Mouse (Mus musculus) myocyte (in vitro differentiated cells): ENCODE measurements at regions not wholly inside any gene's neighbourhood (a gene's known extent, or its start where the extent isn't known, plus 50 kb on each side); places are given as distances from the start of the nearest gene placed in this dataset.
"Not testable (repeated sequence)": the region's sequence is repeated elsewhere in the genome, so short reads cannot be mapped to it uniquely, and the experiment has no call there.

Experiments used
- H3K27me3 ChIP-seq: one replicate; pipeline ENCODE4 v1.6.1; 2011; ENCODE audit not compliant: control insufficient read depth, insufficient read depth, insufficient read length
- H3K36me3 ChIP-seq: one replicate; pipeline ENCODE4 v1.6.1; 2011; ENCODE audit not compliant: control insufficient read depth, insufficient read depth
- H3K4me2 ChIP-seq: one replicate; pipeline ENCODE4 v1.6.1; 2011; ENCODE audit warnings: low read depth, control low read depth
- H3K4me3 ChIP-seq: one replicate; pipeline ENCODE4 v1.5.1; 2011; ENCODE audit warnings: mild to moderate bottlenecking, control low read depth, moderate library complexity
- H3K79me2 ChIP-seq: one replicate; pipeline ENCODE4 v1.6.1; 2011; ENCODE audit not compliant: control insufficient read depth, insufficient read depth
- H3ac ChIP-seq: one replicate; pipeline ENCODE4 v1.6.1; 2011; ENCODE audit not compliant: control insufficient read depth, insufficient read length
- CEBPB ChIP-seq: IDR thresholded peaks from 2 replicates; pipeline ENCODE4 v1.6.1; 2011; ENCODE audit warnings: mild to moderate bottlenecking, moderate library complexity; ENCODE audit not compliant: poor library complexity, insufficient read depth, severe bottlenecking
- E2F4 ChIP-seq: IDR thresholded peaks from one replicate; pipeline ENCODE4 v1.6.1; 2011; ENCODE audit warnings: mild to moderate bottlenecking, control low read depth, moderate library complexity; ENCODE audit not compliant: insufficient read depth
- MAX ChIP-seq: IDR thresholded peaks from one replicate; pipeline ENCODE4 v1.6.1; 2011; ENCODE audit warnings: low read depth, mild to moderate bottlenecking, control low read depth
- MYOD1 ChIP-seq, 3 experiments: IDR thresholded peaks; one replicate each; pipeline ENCODE4 v1.6.1; 2011; ENCODE audit warnings: control low read depth in 2 of 3, low read depth in 2 of 3, mild to moderate bottlenecking in 2 of 3, moderate library complexity in 1 of 3; ENCODE audit not compliant: insufficient read length in 2 of 3, control insufficient read depth in 1 of 3
- MYOG ChIP-seq, 3 experiments: IDR thresholded peaks; one replicate each; pipeline ENCODE4 v1.6.1; 2011; ENCODE audit warnings: control low read depth in 2 of 3, low read depth in 2 of 3, mild to moderate bottlenecking in 2 of 3; ENCODE audit not compliant: insufficient read length in 2 of 3, control insufficient read depth in 1 of 3, insufficient read depth in 1 of 3
- POLR2A ChIP-seq: IDR thresholded peaks from one replicate; pipeline ENCODE4 v1.6.1; 2011; ENCODE audit warnings: low read depth, mild to moderate bottlenecking, control low read depth, moderate library complexity; ENCODE audit not compliant: insufficient read length
- POLR2AphosphoS2 ChIP-seq: IDR thresholded peaks from one replicate; pipeline ENCODE4 v1.6.1; 2011; ENCODE audit warnings: low read depth, control low read depth; ENCODE audit not compliant: insufficient read length
- REST ChIP-seq: IDR thresholded peaks from one replicate; pipeline ENCODE4 v1.6.1; 2011; ENCODE audit warnings: mild to moderate bottlenecking, control low read depth, moderate library complexity; ENCODE audit not compliant: insufficient read depth, insufficient read length
- SRF ChIP-seq: IDR thresholded peaks from one replicate; pipeline ENCODE4 v1.6.1; 2011; ENCODE audit warnings: low read depth; ENCODE audit not compliant: control insufficient read depth, insufficient read length
- TCF12 ChIP-seq: IDR thresholded peaks from one replicate; pipeline ENCODE4 v1.6.1; 2011; ENCODE audit warnings: mild to moderate bottlenecking, control low read depth; ENCODE audit not compliant: poor library complexity, insufficient read depth, severe bottlenecking
- TCF3 ChIP-seq: IDR thresholded peaks from one replicate; pipeline ENCODE4 v1.6.1; 2011; ENCODE audit warnings: low read depth, control low read depth; ENCODE audit not compliant: insufficient read length
- USF1 ChIP-seq: IDR thresholded peaks from one replicate; pipeline ENCODE4 v1.6.1; 2011; ENCODE audit warnings: low read depth, mild to moderate bottlenecking, control low read depth, moderate library complexity

GRCm38 (mm10) chr7:82084473-82084872 lies 89.2 kb upstream of the Sh3gl3 start:
- Histone ChIP-seq H3K4me3 (no peak overlapping the region), H3K27me3 (no peaks in the 10 kb centered on the region), H3K36me3 (no peaks in the 10 kb centered on the region), H3K4me2 (no peak overlapping the region), H3ac (no peak overlapping the region), H3K79me2 (no peaks in the 10 kb centered on the region)
- TF ChIP-seq TCF12 (no peak), REST (no peak), CEBPB (no peak), USF1 (no peak)

- Histone ChIP-seq H3K27me3 (no peaks in the 10 kb centered on the region), H3K36me3 (no peaks in the 10 kb centered on the region), H3K79me2 (no peaks in the 10 kb centered on the region), H3ac (no peak overlapping the region), H3K4me2 (no peak overlapping the region), H3K4me3 (no peak overlapping the region)
- TF ChIP-seq E2F4 = no peak
- TF ChIP-seq MAX = no peak
- TF ChIP-seq TCF12 = no peak
Measured at GRCm38 (mm10) chr7:82085205-82085604, 88.4 kb upstream of the Sh3gl3 start.

GRCm38 (mm10) chr7:82098136-82098535 lies 75.5 kb upstream of the Sh3gl3 start:
- H3ac ChIP-seq = no peak overlapping the region
- no peak overlapping the region for H3K4me3 ChIP-seq
- peaks cover 5% of the 10 kb centered on the region for H3K27me3 ChIP-seq
- H3K79me2 ChIP-seq = no peaks in the 10 kb centered on the region
- TF ChIP-seq POLR2A (no peak), TCF3 (no peak), USF1 (no peak), SRF (no peak), TCF12 (no peak), MAX (no peak), REST (no peak), POLR2AphosphoS2 (no peak), CEBPB (no peak), MYOD1 (IDR thresholded peaks at IDR 0.05; ENCODE audit: control insufficient read depth in 1 of 3, insufficient read length in 2 of 3, low read depth in 2 of 3) (no peak), MYOG (IDR thresholded peaks at IDR 0.05; ENCODE audit: control insufficient read depth in 1 of 3, insufficient read depth in 1 of 3, insufficient read length in 2 of 3, low read depth in 2 of 3) (no peak), E2F4 (no peak)
- H3K4me2 ChIP-seq = no peak overlapping the region
- H3K36me3 ChIP-seq = no peaks in the 10 kb centered on the region

- peaks cover 5% of the 10 kb centered on the region for H3K27me3 ChIP-seq
- H3ac ChIP-seq = no peak overlapping the region
- H3K36me3 ChIP-seq = no peaks in the 10 kb centered on the region
- H3K79me2 ChIP-seq = no peaks in the 10 kb centered on the region
- H3K4me2 ChIP-seq = no peak overlapping the region
- no peak for TF ChIP-seq MYOD1 (IDR thresholded peaks at IDR 0.05; ENCODE audit: control insufficient read depth in 1 of 3, insufficient read length in 2 of 3, low read depth in 2 of 3)
- TF ChIP-seq TCF3 = no peak
- no peak for TF ChIP-seq SRF
- TF ChIP-seq REST = no peak
- no peak for TF ChIP-seq TCF12
- TF ChIP-seq POLR2AphosphoS2 = no peak
- H3K4me3 ChIP-seq = no peak overlapping the region
Measured at GRCm38 (mm10) chr7:82101314-82101713, 72.3 kb upstream of the Sh3gl3 start.

- TF ChIP-seq POLR2A (no peak), E2F4 (no peak), MYOD1 (IDR thresholded peaks at IDR 0.05; ENCODE audit: control insufficient read depth in 1 of 3, insufficient read length in 2 of 3, low read depth in 2 of 3) (no peak), MYOG (IDR thresholded peaks at IDR 0.05; ENCODE audit: control insufficient read depth in 1 of 3, insufficient read depth in 1 of 3, insufficient read length in 2 of 3, low read depth in 2 of 3) (no peak), REST (no peak), USF1 (no peak), SRF (no peak), TCF12 (no peak), MAX (no peak), POLR2AphosphoS2 (no peak), CEBPB (no peak), TCF3 (no peak)
- Histone ChIP-seq H3K79me2 (no peaks in the 10 kb centered on the region), H3ac (no peak overlapping the region), H3K4me2 (no peak overlapping the region), H3K36me3 (no peaks in the 10 kb centered on the region), H3K4me3 (no peak overlapping the region), H3K27me3 (peaks cover 9% of the 10 kb centered on the region)
Measured at GRCm38 (mm10) chr7:82105631-82106030, 68.0 kb upstream of the Sh3gl3 start.

GRCm38 (mm10) chr7:82109141-82109540 lies 64.5 kb upstream of the Sh3gl3 start:
- H3K36me3 ChIP-seq, H3K4me3 ChIP-seq, H3K4me2 ChIP-seq, H3ac ChIP-seq, H3K27me3 ChIP-seq, H3K79me2 ChIP-seq: not testable (repeated sequence)
